Mouse (Mus musculus): ENCODE data around the gene Six6. TPM values are rescaled to one million over a fixed set of nuclear protein-coding genes. Genes with fewer than 3 reads are reported as not detected.
A peak's percentile ranks its signal among the peaks of the same experiment; 100 is the strongest.

Gene Six6
- total RNA-seq, 2 experiments from 2014 or later, result not detected

DNA sequence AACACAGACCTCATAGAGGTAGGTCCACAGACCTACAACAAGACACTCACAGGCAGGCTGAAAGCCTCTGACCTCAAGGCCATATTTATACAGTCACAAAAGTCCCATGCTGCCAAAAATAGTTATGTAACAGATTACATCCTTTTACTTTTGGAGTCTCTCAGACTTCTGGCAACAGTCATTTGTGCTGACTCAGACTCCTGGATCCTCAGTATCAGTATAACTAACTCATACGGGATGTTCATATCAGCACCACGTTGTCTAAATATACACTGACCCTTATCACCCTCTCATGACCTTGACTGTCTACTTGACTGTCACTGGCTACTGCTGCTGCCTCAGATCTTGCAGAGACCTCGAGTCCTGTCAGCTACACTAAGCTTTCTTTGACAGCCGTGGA, 15.2 kb downstream of the Six6 start:
- no peak for DNase-seq (ENCODE audit: low spot score in 2 of 2)

DNA sequence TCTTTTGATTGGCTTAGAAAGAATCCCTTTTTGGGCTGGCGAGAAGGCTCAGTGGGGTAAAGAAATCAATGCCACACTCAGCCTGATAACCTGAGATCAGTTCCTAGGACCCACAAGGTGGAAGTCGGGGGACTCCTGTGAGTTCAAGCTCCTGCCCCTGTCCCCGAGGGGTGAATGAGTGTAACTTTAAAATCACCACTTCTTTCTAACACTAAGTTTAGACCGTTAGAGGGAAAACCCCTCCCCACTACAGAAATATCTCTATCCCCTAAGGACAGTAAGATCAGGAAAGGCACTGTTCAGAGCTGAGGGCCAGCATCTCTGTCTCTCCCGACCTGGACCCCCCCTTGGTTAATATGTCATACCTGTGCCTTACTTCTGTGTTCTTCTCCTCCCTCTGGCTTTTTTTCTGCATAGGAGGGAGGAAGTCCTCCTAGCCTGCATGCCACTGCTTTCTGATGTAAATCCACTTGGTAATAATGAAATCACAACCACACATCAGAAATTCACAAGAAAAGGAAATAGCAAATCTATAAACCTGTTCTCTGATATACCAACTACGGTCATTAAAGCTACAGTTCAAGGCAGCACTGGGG, 18.2 kb downstream of the Six6 start:
- no peak for DNase-seq (ENCODE audit: low spot score in 2 of 2)

GRCm38 (mm10) chr12:72958446-72958845, 18.8 kb downstream of the Six6 start:
- DNase-seq (ENCODE audit: low spot score in 2 of 2), result no peak

GRCm38 (mm10) chr12:72962761-72963160, 23.1 kb downstream of the Six6 start:
- no peak for DNase-seq (ENCODE audit: low spot score in 2 of 2)

DNA sequence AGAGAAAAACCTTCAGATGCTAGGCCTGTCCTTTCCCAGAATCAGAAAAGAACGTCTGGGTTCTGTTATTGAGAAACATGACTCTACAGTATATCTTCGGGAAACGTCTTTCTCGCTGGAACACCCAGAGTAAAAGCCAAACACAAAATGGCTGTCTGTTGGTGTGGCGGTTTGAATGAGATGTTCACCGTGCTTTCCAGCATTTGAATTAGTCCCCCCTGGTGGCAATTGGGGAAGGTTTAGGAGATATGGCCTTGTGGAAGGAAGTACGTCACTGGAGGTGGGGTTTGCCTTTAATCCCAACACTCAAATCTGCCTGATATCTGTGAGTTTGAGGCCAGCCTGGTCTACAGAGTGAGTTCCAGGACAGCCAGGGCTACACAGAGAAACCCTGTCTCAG, 27.8 kb downstream of the Six6 start:
- no peak for DNase-seq (ENCODE audit: low spot score in 2 of 2)

- no peak for DNase-seq (ENCODE audit: low spot score in 2 of 2)
These were observed 30.9 kb downstream of the Six6 start for GRCm38 (mm10) chr12:72970620-72971019.

GRCm38 (mm10) chr12:72973161-72973560, 33.5 kb downstream of the Six6 start:
- peak; percentile 24 to 50 for DNase-seq (ENCODE audit: low spot score in 2 of 2)

DNA sequence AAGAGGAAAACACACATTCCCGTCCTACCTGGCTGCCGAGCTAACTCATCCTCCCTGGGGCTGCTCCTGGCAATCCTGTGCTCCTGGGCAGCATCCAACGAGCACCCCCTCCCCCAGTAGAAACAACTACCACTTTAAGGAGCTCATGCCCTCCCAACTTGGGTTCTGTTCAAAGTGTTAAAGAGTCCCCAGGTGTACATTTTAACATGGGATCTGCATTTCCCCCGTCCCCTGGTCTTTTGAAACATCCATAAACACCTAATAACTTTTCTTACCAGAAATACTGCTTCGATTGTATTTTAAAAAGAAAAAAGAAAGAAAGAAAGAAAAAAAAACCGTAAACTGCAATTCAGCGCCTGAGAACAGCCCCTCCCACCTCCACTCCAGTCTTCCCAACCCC, 36.5 kb downstream of the Six6 start:
- no peak for DNase-seq (ENCODE audit: low spot score in 2 of 2)

DNA sequence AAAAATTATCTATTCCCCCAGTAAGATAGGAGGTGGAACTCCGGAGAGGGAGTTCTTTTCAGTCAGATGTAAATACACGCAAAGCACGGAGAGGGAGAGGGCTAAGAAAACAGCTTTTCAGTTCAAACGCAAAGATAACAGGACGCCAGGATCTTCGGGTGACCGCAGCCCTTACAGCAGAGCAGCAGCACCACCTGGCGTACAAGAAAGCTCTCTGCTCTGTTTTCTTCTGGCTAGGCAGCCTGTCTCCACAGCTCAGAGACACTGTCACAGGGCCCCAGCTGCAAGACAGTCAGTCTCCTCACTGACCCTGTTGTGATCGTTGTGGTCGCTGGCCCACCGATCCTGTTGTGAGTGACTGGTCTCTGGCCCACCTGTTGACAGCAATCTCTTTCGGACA, 37.0 kb downstream of the Six6 start:
- peak; percentile 46 to 55 for DNase-seq (ENCODE audit: low spot score in 2 of 2)

DNA sequence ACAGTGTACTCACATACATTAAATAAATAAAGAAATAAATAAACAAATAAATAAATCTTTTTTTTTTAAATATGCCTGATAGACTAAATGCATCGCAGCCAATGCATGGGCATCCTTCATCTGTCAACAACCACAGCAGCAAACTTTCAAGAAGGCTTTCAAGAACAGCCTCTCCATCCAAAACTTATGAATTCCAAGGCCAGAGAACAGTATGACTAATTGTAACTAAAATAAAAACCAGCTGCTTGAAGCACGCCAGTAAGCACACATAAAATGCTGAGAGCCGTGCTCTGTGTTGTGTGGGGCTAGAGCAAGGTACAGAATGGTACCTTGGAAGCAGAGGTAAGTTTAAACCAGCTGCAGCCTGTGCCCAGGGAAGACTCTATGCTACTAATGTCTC, 38.2 kb downstream of the Six6 start:
- no peak for DNase-seq (ENCODE audit: low spot score in 2 of 2)

- no peak for DNase-seq (ENCODE audit: low spot score in 2 of 2)
These were observed 39.5 kb downstream of the Six6 start for GRCm38 (mm10) chr12:72979236-72979635.

DNA sequence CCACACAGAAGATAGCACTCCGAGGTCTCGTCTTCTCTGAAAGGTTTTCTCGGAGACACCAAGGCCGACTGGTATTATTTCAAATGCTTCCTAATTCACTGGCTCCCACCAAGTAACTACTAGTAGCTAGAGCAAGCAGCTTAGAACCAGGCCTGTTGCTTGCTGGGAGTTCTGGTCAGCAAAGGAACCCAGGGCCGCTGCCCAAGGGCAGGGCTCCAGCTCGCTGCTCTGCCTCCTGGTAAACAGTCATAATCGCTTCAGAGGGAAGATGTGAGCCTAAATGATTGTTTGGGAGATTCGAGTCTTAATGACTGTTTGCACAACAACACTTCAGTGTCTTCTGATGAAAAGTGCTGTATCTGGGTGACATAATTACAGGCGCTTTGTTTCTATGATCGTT, 42.9 kb downstream of the Six6 start:
- DNase-seq (ENCODE audit: low spot score in 2 of 2), result no peak

- DNase-seq (ENCODE audit: low spot score in 2 of 2), result no peak
These were observed 43.6 kb downstream of the Six6 start for GRCm38 (mm10) chr12:72983071-72983857.

Other genes starting within 250 kb of the Six6 start
- 100 to 1,000 TPM; 215 to 243 TPM for gene Ppm1a, start 182.4 kb upstream of the Six6 start, total RNA-seq (2021)
- gene 4930447C04Rik, start 882 bp downstream of the Six6 start, total RNA-seq (2021), result 1 to 10 TPM; 4.2 to 6.2 TPM
- under 1 TPM; 0.12 to 0.25 TPM for gene Six1, start 114.0 kb downstream of the Six6 start, total RNA-seq (2021)
- under 1 TPM; 0.69 to 0.74 TPM for gene Six4, start 173.6 kb downstream of the Six6 start, total RNA-seq (2021)
- 10 to 100 TPM; 18.4 to 20.7 TPM for gene Mnat1, start 183.8 kb downstream of the Six6 start, total RNA-seq (2021)